ENCODE assay signal across 22 mouse cellular contexts in genomic region chr1:75331271-75331670, GRCm38 (mm10). TPM values are rescaled to one million over a fixed set of nuclear protein-coding genes. Genes with fewer than 3 reads are reported as not detected.
DNase-seq lines count a peak whose midpoint lies in the region; ATAC-seq lines count a peak whose summit lies in the region.
"Had no signal": no experiment of that assay in that cellular context is flagged by ENCODE, and none has a peak within 500 bp of the region (broad histone marks: within the 10 kb centered on the region; RNA-seq: fewer than 3 reads in every experiment).

No protein-coding gene starts in this region.

- H3K4me2 ChIP-seq in midbrain, embryonic 11.5 days, result no peak overlapping the region
- H3K4me2 ChIP-seq in midbrain, embryonic 16.5 days (ENCODE audit: low read length), result no peak overlapping the region

- H3K27ac ChIP-seq in midbrain, embryonic 11.5 days (ENCODE audit: low read depth, low read length), result no peak overlapping the region
- H3K27ac ChIP-seq in midbrain, embryonic 16.5 days (ENCODE audit: low read length), result no peak overlapping the region

- no peaks in the 10 kb centered on the region for H3K9me3 ChIP-seq in midbrain, embryonic 11.5 days (ENCODE audit: control insufficient read depth, low read length)
- H3K9me3 ChIP-seq in midbrain, embryonic 16.5 days (replicated peaks; ENCODE audit: control insufficient read depth, low read length, poor library complexity, severe bottlenecking), result no peaks in the 10 kb centered on the region; the same call in 1 of the 2 replicates

- H3K36me3 ChIP-seq in midbrain, embryonic 11.5 days (ENCODE audit: control insufficient read depth, insufficient read depth, low read length), result no peaks in the 10 kb centered on the region
- H3K36me3 ChIP-seq in midbrain, embryonic 16.5 days (ENCODE audit: control insufficient read depth, insufficient read depth, low read length), result no peaks in the 10 kb centered on the region
- H3K36me3 ChIP-seq: G1E had no signal

- no peak for ATAC-seq in midbrain, embryonic 11.5 days (ENCODE audit: low FRiP score)
- no peak for ATAC-seq in midbrain, embryonic 16.5 days
- ATAC-seq: activated CD4-positive, CD25-positive, alpha-beta regulatory T cell, adult 4 months; CD4-positive, CD25-positive, alpha-beta regulatory T cell, adult 4 months; Patski had no signal

- no peaks in the 10 kb centered on the region for H3K4me1 ChIP-seq in midbrain, embryonic 11.5 days (ENCODE audit: control insufficient read depth, insufficient read depth, low read length)
- H3K4me1 ChIP-seq in midbrain, embryonic 16.5 days (ENCODE audit: control insufficient read depth, insufficient read depth, low read length), result no peaks in the 10 kb centered on the region; the same call in 1 of the 2 replicates

- H3K4me3 ChIP-seq in midbrain, embryonic 11.5 days (ENCODE audit: low read depth, low read length), result no peak overlapping the region
- no peak overlapping the region for H3K4me3 ChIP-seq in midbrain, embryonic 16.5 days (ENCODE audit: low read depth, low read length)

- no peaks in the 10 kb centered on the region for H3K27me3 ChIP-seq in midbrain, embryonic 11.5 days (ENCODE audit: control insufficient read depth, insufficient read depth, low read length)
- H3K27me3 ChIP-seq in midbrain, embryonic 16.5 days (ENCODE audit: control insufficient read depth, insufficient read depth, low read depth, low read length), result no peaks in the 10 kb centered on the region
- H3K27me3 ChIP-seq: Patski had no signal

- 74% methylated on average over 1 of the region's 1 CpGs for WGBS in midbrain, embryonic 11.5 days
- WGBS in midbrain, embryonic 16.5 days, result 84% methylated on average over 1 of the region's 1 CpGs

- no peak overlapping the region for H3K9ac ChIP-seq in midbrain, embryonic 11.5 days (ENCODE audit: low read length)
- H3K9ac ChIP-seq in midbrain, embryonic 16.5 days (ENCODE audit: low read depth, low read length), result no peak overlapping the region

- intact Hi-C loops in heart, postnatal 25 days (cut with DNase I), result no loop called here

- DNase-seq in heart, adult 11 months, result peak; percentile 90
- DNase-seq in heart, postnatal 25 days (ENCODE audit: low spot score), result no peak
- DNase-seq in midbrain, embryonic 11.5 days (ENCODE audit: low spot score, missing footprints), result peak; percentile 64
- DNase-seq: adrenal gland, adult 2 months; adrenal gland, adult 8-10 months; adrenal gland, postnatal 10 days; adrenal gland, postnatal 14 days; adrenal gland, postnatal 25 days; adrenal gland, postnatal 36 days; B cell, adult 2 months; cerebellum, adult 11 months; cerebellum, adult 11-12 months; cerebellum, adult 18-20 months had no signal

RNA-seq across cellular contexts. Expression of gene Dnpep, which starts 13.5 kb away (rescaled TPM):
- total RNA-seq in heart, postnatal 25 days (2021), result 10 to 100 TPM; 81.8 to 82.7 TPM
- 149 TPM in 2 replicates for polyA plus RNA-seq in midbrain, embryonic 11.5 days (2014; fragmentation: Nextera tagmentation; extraction: Ambion mirVana)
- 136 and 145 TPM in 2 replicates for polyA plus RNA-seq in midbrain, embryonic 16.5 days (2015; fragmentation: Nextera tagmentation; extraction: Ambion mirVana)

RNA-seq across cellular contexts. Expression of gene Des, which starts 28.9 kb away (rescaled TPM):
- total RNA-seq in heart, postnatal 25 days (2021), result 1,000 to 10,000 TPM; 1,261 to 1,294 TPM
- polyA plus RNA-seq in midbrain, embryonic 11.5 days (2014; fragmentation: Nextera tagmentation; extraction: Ambion mirVana), result 0.52 and 0.68 TPM in 2 replicates
- polyA plus RNA-seq in midbrain, embryonic 16.5 days (2015; fragmentation: Nextera tagmentation; extraction: Ambion mirVana), result 1.2 and 1.7 TPM in 2 replicates
- polyA plus RNA-seq: activated CD4-positive, CD25-positive, alpha-beta regulatory T cell, adult 4 months; CD4-positive, CD25-positive, alpha-beta regulatory T cell, adult 4 months had no signal

RNA-seq across cellular contexts. Expression of gene Speg, which starts 43.8 kb away (rescaled TPM):
- 100 to 1,000 TPM; 141 to 144 TPM for total RNA-seq in heart, postnatal 25 days (2021)
- 13.4 and 15.2 TPM in 2 replicates for polyA plus RNA-seq in midbrain, embryonic 11.5 days (2014; fragmentation: Nextera tagmentation; extraction: Ambion mirVana)
- polyA plus RNA-seq in midbrain, embryonic 16.5 days (2015; fragmentation: Nextera tagmentation; extraction: Ambion mirVana), result 17.7 and 20.8 TPM in 2 replicates
- polyA plus RNA-seq: activated CD4-positive, CD25-positive, alpha-beta regulatory T cell, adult 4 months had no signal

RNA-seq across cellular contexts. Expression of gene Resp18, which starts 53.1 kb away (rescaled TPM):
- not detected for total RNA-seq in heart, postnatal 25 days (2021)
- polyA plus RNA-seq in midbrain, embryonic 11.5 days (2014; fragmentation: Nextera tagmentation; extraction: Ambion mirVana), result 28.5 and 34.8 TPM in 2 replicates
- polyA plus RNA-seq in midbrain, embryonic 16.5 days (2015; fragmentation: Nextera tagmentation; extraction: Ambion mirVana), result 209 and 241 TPM in 2 replicates
- total RNA-seq: CH12.LX, ES-E14, G1E, MEL had no signal
- polyA plus RNA-seq: activated CD4-positive, CD25-positive, alpha-beta regulatory T cell, adult 4 months; C2C12; CD4-positive, CD25-positive, alpha-beta regulatory T cell, adult 4 months; G1E; Patski had no signal
